Mouse (Mus musculus): ENCODE data around the gene Tex14.

DNA sequence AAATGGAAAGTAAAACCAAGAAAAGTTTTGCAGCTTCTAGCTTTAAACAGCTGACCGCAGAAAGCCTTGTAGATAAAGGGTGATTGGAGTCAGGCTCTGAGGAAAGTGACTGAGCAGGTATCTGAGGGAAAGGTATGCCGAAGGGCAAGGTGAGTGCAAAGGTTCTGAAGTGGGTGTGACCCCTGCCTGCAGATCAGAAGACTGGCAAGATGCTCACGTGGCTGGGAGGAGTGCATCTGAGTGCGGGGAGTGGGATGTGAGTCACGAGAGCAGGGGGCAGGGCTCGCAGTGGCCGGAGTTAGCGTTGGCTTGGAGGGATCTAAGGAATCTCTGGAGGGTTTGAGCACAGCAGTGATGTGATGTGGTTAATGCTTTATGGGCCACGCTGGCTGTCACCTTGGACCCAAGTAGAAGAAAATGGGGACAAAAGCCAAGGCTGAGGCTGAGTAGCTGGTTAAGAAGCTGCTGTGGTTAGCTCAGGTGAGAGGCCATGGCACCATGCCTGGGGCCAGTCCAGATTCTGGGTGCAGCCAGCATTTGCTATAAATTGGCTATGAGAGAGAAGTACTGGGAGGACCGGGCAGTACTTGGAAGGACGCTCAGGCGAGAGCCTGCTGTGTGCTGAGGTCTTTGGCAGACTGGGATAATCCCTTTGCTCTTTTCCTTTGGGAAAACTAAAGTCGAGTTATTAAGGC is 194.7 kb downstream of the Tex14 start:
- TF ChIP-seq POLR2A (IDR thresholded peaks at IDR 0.05; ENCODE audit: control insufficient read depth, extremely low read depth, insufficient read depth, low read length, poor library complexity) (no peak), CTCF (IDR thresholded peaks at IDR 0.05; ENCODE audit: borderline replicate concordance, control insufficient read depth, extremely low read depth, insufficient read depth, low read length, poor library complexity) (no peak)

All from thymus, adult 2 months (tissue).